Mouse (Mus musculus): Measurements from ENCODE around the gene Cass4.

GRCm38 (mm10) chr2:172348297-172348950 is 45.2 kb upstream of the Cass4 start:
- TF ChIP-seq POLR2A (IDR thresholded peaks at IDR 0.05; ENCODE audit: low read depth, low read length) (no peak), CTCF (IDR thresholded peaks at IDR 0.05; ENCODE audit: extremely low read depth, insufficient read length, insufficient replicate concordance, low read depth, low read length) (no peak)

Data from small intestine, adult 2 months (tissue).